Mouse (Mus musculus) forebrain, embryonic 11.5 days (tissue): ENCODE measurements around the gene Lamc2. TPM values are rescaled to one million over a fixed set of nuclear protein-coding genes. Genes with fewer than 3 reads are reported as not detected.
A peak's percentile ranks its signal among the peaks of the same experiment; 100 is the strongest.

Experiments
- ATAC-seq: fragments of 200-750 bp; cut with Nextera tagmentation; replicated peaks from 2 replicates; pipeline ENCODE4 v1.8.0; 2017; ENCODE audit warnings: moderate TSS enrichment; ENCODE audit not compliant: low FRiP score
- DNase-seq: peaks from one replicate; pipeline ENCODE4 v3.0.0-alpha.2; 2017; ENCODE audit warnings: low spot score
- H3K27ac ChIP-seq: fragments of 300-500 bp; sonication (generic); 2 replicates; pipeline ENCODE4 v1.5.1; 2014; ENCODE audit warnings: low read depth, low read length
- H3K27me3 ChIP-seq: fragments of 300-500 bp; sonication (generic); 2 replicates; pipeline ENCODE4 v1.6.1; 2014; ENCODE audit warnings: mild to moderate bottlenecking, low read length, mixed read lengths; ENCODE audit not compliant: control insufficient read depth, insufficient read depth
- H3K36me3 ChIP-seq: fragments of 300-500 bp; sonication (generic); 2 replicates; pipeline ENCODE4 v1.6.1; 2014; ENCODE audit warnings: mild to moderate bottlenecking, low read length, moderate library complexity, mixed read lengths; ENCODE audit not compliant: control insufficient read depth, insufficient read depth
- H3K4me1 ChIP-seq: fragments of 300-500 bp; sonication (generic); replicated peaks from 2 replicates; pipeline ENCODE4 v1.6.1; 2014; ENCODE audit warnings: low read length, mixed read lengths; ENCODE audit not compliant: control insufficient read depth, insufficient read depth
- H3K4me2 ChIP-seq: fragments of 300-500 bp; sonication (generic); 2 replicates; pipeline ENCODE4 v1.6.1; 2014; ENCODE audit warnings: low read depth, mild to moderate bottlenecking, low read length, moderate library complexity, mixed read lengths; ENCODE audit not compliant: severe bottlenecking
- H3K4me3 ChIP-seq: fragments of 300-500 bp; sonication (generic); 2 replicates; pipeline ENCODE4 v1.5.1; 2014; ENCODE audit warnings: low read depth, low read length
- H3K9ac ChIP-seq: fragments of 300-500 bp; sonication (generic); 2 replicates; pipeline ENCODE4 v1.6.1; 2014; ENCODE audit warnings: low read length
- H3K9me3 ChIP-seq: fragments of 300-500 bp; sonication (generic); 2 replicates; pipeline ENCODE4 v1.6.1; 2016; ENCODE audit warnings: low read length, mixed read lengths; ENCODE audit not compliant: control insufficient read depth
- WGBS: fragments of 180-500 bp; shearing (Covaris S2); extraction: QIAGEN DNeasy Blood & Tissue Kit; methylation state at CpG from one replicate; pipeline ENCODE4 v1.1.7; 2014; 5-methylcytosine and 5-hydroxymethylcytosine counted together
- polyA plus RNA-seq: library from polyadenylated mRNA; unstranded; fragments of >200 nt; fragmentation: Nextera tagmentation; extraction: Ambion mirVana; gene quantifications from 2 replicates; pipeline ENCODE4 v1.2.1, GENCODE M21; 2014

Lamc2 gene
- polyA plus RNA-seq = 0.48 and 0.55 TPM in 2 replicates

GRCm38 (mm10) chr1:153185828-153186803, at the start of gene Lamc2:
TSS of gene Lamc2 (minus strand) at chr1:153186447.
- H3K9me3 ChIP-seq = no peaks in the 10 kb centered on the region
- ATAC-seq (peak; percentile 49; the same call in 1 of the 2 replicates), DNase-seq (peak; percentile 61)
- H3K4me1 ChIP-seq = peaks cover 3% of the 10 kb centered on the region; the same call in 1 of the 2 replicates
- H3K4me2 ChIP-seq = peak within 1 kb of the TSS; percentile 89
- peak within 1 kb of the TSS; percentile 39 for H3K4me3 ChIP-seq
- peak within 1 kb of the TSS; percentile 45; the same call in 1 of the 2 replicates for H3K9ac ChIP-seq
- H3K27me3 ChIP-seq = peaks cover 24% of the 10 kb centered on the region
- H3K27ac ChIP-seq = no peak within 1 kb of the TSS
- H3K36me3 ChIP-seq = no peaks in the 10 kb centered on the region
- WGBS = 2% methylated on average over 46 of the region's 46 CpGs

DNA sequence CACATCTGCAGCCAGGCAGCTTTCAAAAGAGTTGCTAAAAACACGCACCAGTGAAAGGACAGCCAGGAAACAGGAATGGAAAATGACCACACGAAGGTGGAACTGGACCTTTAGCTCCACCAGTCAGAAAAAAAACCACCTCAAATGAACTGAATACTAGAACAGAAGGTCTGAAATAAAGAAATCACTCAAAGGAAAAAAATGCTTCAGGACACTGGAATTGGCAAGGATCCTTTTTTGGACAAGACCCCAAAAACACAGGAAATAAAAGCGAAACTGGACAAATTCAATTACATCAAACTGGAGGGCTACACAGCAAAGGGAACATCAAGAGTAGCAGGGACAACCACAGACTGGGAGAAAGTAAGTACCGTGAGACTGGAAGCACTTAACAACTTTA, 49.3 kb upstream of the Lamc2 start:
- H3K4me2 ChIP-seq = no peak overlapping the region
- no peak overlapping the region for H3K4me3 ChIP-seq
- H3K27me3 ChIP-seq = no peaks in the 10 kb centered on the region
- H3K4me1 ChIP-seq = no peaks in the 10 kb centered on the region
- no peaks in the 10 kb centered on the region for H3K9me3 ChIP-seq
- H3K9ac ChIP-seq = no peak overlapping the region
- ATAC-seq (no peak), DNase-seq (no peak)
- H3K27ac ChIP-seq = no peak overlapping the region
- 91% methylated on average over 4 of the region's 4 CpGs for WGBS
- peaks cover 2% of the 10 kb centered on the region; the same call in 1 of the 2 replicates for H3K36me3 ChIP-seq

GRCm38 (mm10) chr1:153231681-153232080, 45.4 kb upstream of the Lamc2 start:
- Histone ChIP-seq H3K27me3 (no peaks in the 10 kb centered on the region), H3K9me3 (no peaks in the 10 kb centered on the region), H3K36me3 (peaks cover 4% of the 10 kb centered on the region; the same call in 1 of the 2 replicates), H3K4me2 (no peak overlapping the region), H3K4me1 (no peaks in the 10 kb centered on the region), H3K27ac (no peak overlapping the region), H3K9ac (no peak overlapping the region), H3K4me3 (no peak overlapping the region)
- no peak for ATAC-seq
- WGBS = 94% methylated on average over 9 of the region's 9 CpGs
- no peak for DNase-seq

DNA sequence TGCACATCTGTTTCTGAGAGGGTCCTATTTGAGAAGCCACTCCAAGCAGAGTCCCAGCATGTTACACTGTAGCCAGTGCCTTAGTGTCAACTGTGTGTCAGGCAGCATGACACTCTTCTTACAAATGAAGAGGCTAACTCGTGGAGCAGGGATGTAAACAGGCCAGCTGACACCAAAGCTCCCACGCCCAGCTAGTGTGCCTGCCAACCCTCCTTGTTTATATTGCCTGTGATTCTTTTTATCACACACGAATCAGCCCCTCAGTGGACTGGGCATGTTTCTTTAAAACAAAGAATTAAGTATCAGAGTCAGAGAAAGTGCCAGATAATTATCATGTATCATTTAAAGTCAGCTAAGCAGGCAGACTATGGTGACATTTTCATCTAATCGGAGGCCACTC, 41.7 kb upstream of the Lamc2 start:
- Histone ChIP-seq H3K4me3 (no peak overlapping the region), H3K4me2 (no peak overlapping the region), H3K4me1 (no peaks in the 10 kb centered on the region), H3K36me3 (peaks cover 4% of the 10 kb centered on the region; the same call in 1 of the 2 replicates), H3K27ac (no peak overlapping the region), H3K9ac (no peak overlapping the region), H3K9me3 (no peaks in the 10 kb centered on the region), H3K27me3 (no peaks in the 10 kb centered on the region)
- no peak for DNase-seq
- no peak for ATAC-seq
- WGBS = 79% methylated on average over 4 of the region's 4 CpGs

- H3K27me3 ChIP-seq = no peaks in the 10 kb centered on the region
- no peak overlapping the region for H3K4me2 ChIP-seq
- H3K27ac ChIP-seq = no peak overlapping the region
- DNase-seq (no peak), ATAC-seq (no peak)
- WGBS = 92% methylated on average over 8 of the region's 8 CpGs
- no peaks in the 10 kb centered on the region for H3K9me3 ChIP-seq
- no peak overlapping the region for H3K9ac ChIP-seq
- no peak overlapping the region for H3K4me3 ChIP-seq
- H3K36me3 ChIP-seq = peaks cover 4% of the 10 kb centered on the region; the same call in 1 of the 2 replicates
- H3K4me1 ChIP-seq = no peaks in the 10 kb centered on the region
Observed at GRCm38 (mm10) chr1:153227096-153227495, 40.8 kb upstream of the Lamc2 start.

DNA sequence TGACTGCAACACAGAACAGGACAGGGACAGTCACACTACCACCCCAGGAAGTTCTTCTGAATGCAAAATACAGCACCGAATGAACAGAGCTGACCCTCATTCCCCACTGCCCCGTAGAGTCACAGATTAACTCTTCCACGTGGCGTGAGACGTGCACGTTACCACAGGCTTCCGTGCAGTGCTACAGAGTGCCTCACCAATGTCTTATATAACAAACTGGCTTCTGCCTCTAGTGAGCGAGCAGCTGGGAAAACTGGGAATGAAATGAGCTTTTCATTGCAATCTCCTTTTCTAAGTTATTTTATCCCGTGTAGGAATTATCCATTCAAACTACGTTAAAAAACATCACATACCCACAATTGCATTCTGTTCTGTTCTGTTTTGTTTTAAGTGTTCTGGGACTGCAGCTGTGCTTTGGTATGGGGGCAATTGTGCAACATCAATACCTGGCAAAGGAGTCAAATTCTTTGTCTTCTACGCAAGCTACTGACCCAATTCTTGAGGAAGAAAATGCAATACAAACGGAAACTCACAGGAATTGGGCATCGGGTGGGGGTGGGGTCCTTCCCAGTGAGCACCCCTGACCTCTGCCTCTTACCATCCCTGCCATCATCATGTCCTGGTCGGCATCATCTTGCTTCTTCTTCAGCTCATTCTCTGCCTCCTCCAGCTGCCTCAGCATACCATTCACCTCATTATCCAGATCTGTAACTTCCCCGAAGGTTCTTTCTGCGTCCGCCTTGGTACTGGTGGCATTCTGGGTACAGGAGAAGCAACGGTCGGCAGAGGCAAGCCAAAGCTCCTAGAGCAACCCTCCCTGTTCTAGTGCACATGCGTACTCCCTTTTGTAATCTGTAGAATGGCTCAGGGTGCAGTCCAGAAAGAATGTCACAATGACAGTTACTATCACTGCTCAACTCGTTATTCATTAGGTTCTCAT, 39.8 kb upstream of the Lamc2 start:
- Histone ChIP-seq H3K4me1 (no peaks in the 10 kb centered on the region), H3K27me3 (no peaks in the 10 kb centered on the region), H3K36me3 (peaks cover 2% of the 10 kb centered on the region; the same call in 1 of the 2 replicates), H3K4me2 (no peak overlapping the region), H3K27ac (no peak overlapping the region), H3K9me3 (no peaks in the 10 kb centered on the region), H3K4me3 (no peak overlapping the region), H3K9ac (no peak overlapping the region)
- DNase-seq (no peak), ATAC-seq (no peak)
- 90% methylated on average over 21 of the region's 21 CpGs for WGBS

DNA sequence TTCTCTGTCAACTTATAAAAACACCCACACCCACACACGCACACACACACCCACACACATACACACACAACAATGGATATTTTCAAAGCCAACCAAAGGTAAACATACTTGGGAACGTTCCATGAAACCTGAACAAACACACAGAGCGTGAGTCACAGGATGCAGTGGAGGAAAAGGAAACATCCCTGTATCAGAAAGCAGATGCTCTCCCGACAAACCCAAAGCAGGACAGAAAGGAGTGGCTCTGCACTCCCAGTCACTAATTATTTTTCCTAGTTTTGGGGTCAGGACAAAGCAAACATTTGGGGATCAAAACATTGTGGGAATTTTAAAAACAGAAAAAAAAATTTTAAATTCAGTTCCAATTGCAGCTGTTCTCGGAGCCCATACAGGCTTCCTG, 38.1 kb upstream of the Lamc2 start:
- Histone ChIP-seq H3K9me3 (no peaks in the 10 kb centered on the region), H3K4me3 (no peak overlapping the region), H3K9ac (no peak overlapping the region), H3K4me2 (no peak overlapping the region), H3K27ac (no peak overlapping the region), H3K36me3 (peaks cover 4% of the 10 kb centered on the region; the same call in 1 of the 2 replicates), H3K27me3 (no peaks in the 10 kb centered on the region), H3K4me1 (no peaks in the 10 kb centered on the region)
- no peak for ATAC-seq
- DNase-seq = no peak
- WGBS = 87% methylated on average over 5 of the region's 5 CpGs

GRCm38 (mm10) chr1:153219376-153219775, 33.1 kb upstream of the Lamc2 start:
- WGBS = 66% methylated on average over 9 of the region's 9 CpGs
- Histone ChIP-seq H3K9me3 (no peaks in the 10 kb centered on the region), H3K27me3 (no peaks in the 10 kb centered on the region), H3K36me3 (peaks cover 2% of the 10 kb centered on the region; the same call in 1 of the 2 replicates), H3K27ac (no peak overlapping the region), H3K4me1 (no peaks in the 10 kb centered on the region), H3K4me2 (no peak overlapping the region), H3K9ac (no peak overlapping the region), H3K4me3 (no peak overlapping the region)
- ATAC-seq (no peak), DNase-seq (no peak)
